Mouse (Mus musculus) limb, embryonic 14.5 days (tissue): ENCODE measurements around the gene Skor1. TPM values are rescaled to one million over a fixed set of nuclear protein-coding genes. Genes with fewer than 3 reads are reported as not detected.
A peak's percentile ranks its signal among the peaks of the same experiment; 100 is the strongest.

Source experiments
- ATAC-seq: fragments of 200-750 bp; cut with Nextera tagmentation; 2 replicates; pipeline ENCODE4 v1.8.0; 2017; ENCODE audit warnings: low read depth, moderate number of reproducible peaks, moderate TSS enrichment; ENCODE audit not compliant: low FRiP score
- DNase-seq: peaks from one replicate; pipeline ENCODE4 v3.0.0-alpha.2; 2015; ENCODE audit warnings: low spot score
- H3K27ac ChIP-seq: fragments of 300-500 bp; sonication (generic); replicated peaks from 2 replicates; pipeline ENCODE4 v1.5.1; 2014; ENCODE audit warnings: low read depth, mild to moderate bottlenecking, low read length, moderate library complexity, mixed read lengths
- H3K27me3 ChIP-seq: fragments of 300-500 bp; sonication (generic); 2 replicates; pipeline ENCODE4 v1.6.1; 2014; ENCODE audit warnings: low read length, mixed read lengths; ENCODE audit not compliant: control insufficient read depth, insufficient read depth
- H3K36me3 ChIP-seq: fragments of 300-500 bp; sonication (generic); 2 replicates; pipeline ENCODE4 v1.6.1; 2014; ENCODE audit warnings: mild to moderate bottlenecking, low read length, moderate library complexity, mixed read lengths; ENCODE audit not compliant: control insufficient read depth, insufficient read depth
- H3K4me1 ChIP-seq: fragments of 300-500 bp; sonication (generic); 2 replicates; pipeline ENCODE4 v1.6.1; 2014; ENCODE audit warnings: antibody characterized with exemption, low read length, mixed read lengths; ENCODE audit not compliant: control insufficient read depth, insufficient read depth
- H3K4me2 ChIP-seq: fragments of 300-500 bp; sonication (generic); replicated peaks from 2 replicates; pipeline ENCODE4 v1.6.1; 2014; ENCODE audit warnings: low read depth, mild to moderate bottlenecking, low read length, moderate library complexity; ENCODE audit not compliant: severe bottlenecking
- H3K4me3 ChIP-seq: fragments of 300-500 bp; sonication (generic); replicated peaks from 2 replicates; pipeline ENCODE4 v1.5.1; 2014; ENCODE audit warnings: low read length
- H3K9ac ChIP-seq: fragments of 300-500 bp; sonication (generic); 2 replicates; pipeline ENCODE4 v1.6.1; 2014; ENCODE audit warnings: mild to moderate bottlenecking, low read depth, low read length, moderate library complexity; ENCODE audit not compliant: severe bottlenecking
- H3K9me3 ChIP-seq: fragments of 300-500 bp; sonication (generic); 2 replicates; pipeline ENCODE4 v1.6.1; 2016; ENCODE audit warnings: low read length; ENCODE audit not compliant: control insufficient read depth
- POLR2A ChIP-seq: fragments of 200-500 bp; IDR thresholded peaks from 2 replicates; pipeline ENCODE4 v1.8.0; 2012; ENCODE audit warnings: inconsistent platforms, mild to moderate bottlenecking, moderate library complexity, borderline replicate concordance; ENCODE audit not compliant: insufficient read depth, insufficient read length; ENCODE audit errors: extremely low read depth
- WGBS: fragments of 180-500 bp; shearing (Covaris S2); extraction: QIAGEN DNeasy Blood & Tissue Kit; methylation state at CpG from one replicate; pipeline ENCODE4 v1.1.7; 2014; 5-methylcytosine and 5-hydroxymethylcytosine counted together
- polyA plus RNA-seq, 2 experiments: library from polyadenylated mRNA; depleted of rRNA in 1 of 2; stranded (reverse) in 1 of 2; unstranded in 1 of 2; fragments of >200 nt; fragmentation: Nextera tagmentation in 1 of 2; extraction: Ambion mirVana in 1 of 2; gene quantifications; 2 replicates each; pipeline versions ENCODE4 v1.2.1 to v1.2.3; 2012 to 2014

Gene Skor1
- polyA plus RNA-seq, 2 experiments = 0.11 TPM; not detected in 1

GRCm38 (mm10) chr9:63142335-63143036 is 6.3 kb downstream of the Skor1 start:
- no peak for ATAC-seq

GRCm38 (mm10) chr9:63141641-63142334 is 7.0 kb downstream of the Skor1 start:
- Histone ChIP-seq H3K4me1 (peaks cover 18% of the 10 kb centered on the region), H3K4me2 (no peak overlapping the region), H3K27ac (no peak overlapping the region), H3K9me3 (no peaks in the 10 kb centered on the region), H3K27me3 (peaks cover 96% of the 10 kb centered on the region), H3K9ac (no peak overlapping the region), H3K36me3 (no peaks in the 10 kb centered on the region), H3K4me3 (peak overlapping the region; percentile 16; the same call in 1 of the 2 replicates)
- DNase-seq (no peak), ATAC-seq (no peak)
- no peak for TF ChIP-seq POLR2A
- under 1% methylated on average over 24 of the region's 24 CpGs for WGBS

More at GRCm38 (mm10) chr9:63142335-63143036, 6.3 kb downstream of the Skor1 start:
- DNase-seq = no peak
- Histone ChIP-seq H3K4me2 (0 out of 2 replicates have a peak overlapping the region, but pooled peaks have one; percentile 7), H3K27me3 (peaks cover 96% of the 10 kb centered on the region), H3K4me1 (peaks cover 19% of the 10 kb centered on the region), H3K9ac (no peak overlapping the region), H3K27ac (no peak overlapping the region), H3K9me3 (no peaks in the 10 kb centered on the region), H3K36me3 (no peaks in the 10 kb centered on the region), H3K4me3 (peak overlapping the region; percentile 16)
- under 1% methylated on average over 42 of the region's 42 CpGs for WGBS
- TF ChIP-seq POLR2A = no peak

GRCm38 (mm10) chr9:63140211-63140610 is 8.6 kb downstream of the Skor1 start:
- WGBS = 2% methylated on average over 9 of the region's 9 CpGs
- TF ChIP-seq POLR2A = no peak
- no peaks in the 10 kb centered on the region for H3K9me3 ChIP-seq
- no peak overlapping the region for H3K27ac ChIP-seq
- H3K4me1 ChIP-seq = peaks cover 15% of the 10 kb centered on the region
- no peak for DNase-seq
- no peak overlapping the region for H3K4me2 ChIP-seq
- no peak for ATAC-seq
- H3K27me3 ChIP-seq = peaks cover 95% of the 10 kb centered on the region
- no peak overlapping the region for H3K9ac ChIP-seq
- H3K36me3 ChIP-seq = no peaks in the 10 kb centered on the region
- no peak overlapping the region for H3K4me3 ChIP-seq

- Histone ChIP-seq H3K4me3 (no peak overlapping the region), H3K27me3 (peaks cover 95% of the 10 kb centered on the region), H3K9me3 (no peaks in the 10 kb centered on the region), H3K27ac (no peak overlapping the region), H3K36me3 (no peaks in the 10 kb centered on the region), H3K4me2 (no peak overlapping the region), H3K4me1 (peaks cover 11% of the 10 kb centered on the region), H3K9ac (no peak overlapping the region)
- ATAC-seq = no peak
- TF ChIP-seq POLR2A = no peak
- no peak for DNase-seq
- WGBS = 3% methylated on average over 17 of the region's 17 CpGs
Measured at GRCm38 (mm10) chr9:63139661-63140060, 9.1 kb downstream of the Skor1 start.

- Histone ChIP-seq H3K27me3 (peaks cover 92% of the 10 kb centered on the region), H3K27ac (no peak overlapping the region), H3K36me3 (no peaks in the 10 kb centered on the region), H3K4me1 (peaks cover 5% of the 10 kb centered on the region), H3K4me2 (peak overlapping the region; percentile 34), H3K9me3 (no peaks in the 10 kb centered on the region), H3K4me3 (peak overlapping the region; percentile 24), H3K9ac (no peak overlapping the region)
- 1% methylated on average over 31 of the region's 31 CpGs for WGBS
- no peak for ATAC-seq
- no peak for TF ChIP-seq POLR2A
- no peak for DNase-seq
Measured at GRCm38 (mm10) chr9:63138481-63138967, 10.2 kb downstream of the Skor1 start.
